Mouse (Mus musculus): ENCODE data around the gene Fam168a. TPM values are rescaled to one million over a fixed set of nuclear protein-coding genes. Genes with fewer than 3 reads are reported as not detected.
A peak's percentile ranks its signal among the peaks of the same experiment; 100 is the strongest.

Fam168a gene
- polyA plus RNA-seq, 1 experiment from 2014 or later: 54.1 TPM

DNA sequence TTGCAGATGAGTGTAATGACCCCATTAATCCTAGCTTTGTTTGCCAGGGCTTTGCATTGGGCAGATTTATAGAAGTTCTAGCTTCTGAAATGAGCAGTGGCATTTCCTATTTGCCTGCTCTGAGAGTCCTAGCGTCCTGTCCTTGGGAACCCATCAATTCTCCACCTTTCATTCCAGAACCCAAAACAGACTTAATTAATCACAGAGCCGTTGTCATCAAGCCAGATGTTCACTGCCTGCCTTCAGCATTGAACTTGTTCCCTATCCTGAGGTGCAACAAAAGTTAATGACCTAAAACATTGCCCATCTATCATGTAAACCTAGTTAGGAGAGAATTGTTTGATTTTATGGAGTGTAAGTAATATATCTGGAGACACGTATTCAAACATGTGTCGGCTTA lies 79.0 kb downstream of the Fam168a start:
- H3K4me2 ChIP-seq: no peak overlapping the region
- no peaks in the 10 kb centered on the region for H3K36me3 ChIP-seq
- no peaks in the 10 kb centered on the region for H3K9me3 ChIP-seq
- no peak overlapping the region for H3K9ac ChIP-seq (replicated peaks)
- peak overlapping the region; percentile 59; the same call in 1 of the 2 replicates for H3K27ac ChIP-seq
- no peak overlapping the region for H3K4me3 ChIP-seq (replicated peaks)
- 17% methylated on average over 4 of the region's 4 CpGs for WGBS
- H3K27me3 ChIP-seq: no peaks in the 10 kb centered on the region
- peaks cover 22% of the 10 kb centered on the region for H3K4me1 ChIP-seq (replicated peaks)
- ATAC-seq (ENCODE audit: insufficient number of reproducible peaks, insufficient read depth, low FRiP score, low TSS enrichment, low read depth): no peak

- no peaks in the 10 kb centered on the region for H3K36me3 ChIP-seq
- WGBS: 35% methylated on average over 1 of the region's 1 CpGs
- H3K4me1 ChIP-seq (replicated peaks): peaks cover 22% of the 10 kb centered on the region
- no peak overlapping the region for H3K27ac ChIP-seq
- no peaks in the 10 kb centered on the region for H3K9me3 ChIP-seq
- H3K27me3 ChIP-seq: no peaks in the 10 kb centered on the region
- no peak overlapping the region for H3K9ac ChIP-seq (replicated peaks)
- no peak for ATAC-seq (ENCODE audit: insufficient number of reproducible peaks, insufficient read depth, low FRiP score, low TSS enrichment, low read depth)
- H3K4me3 ChIP-seq (replicated peaks): no peak overlapping the region
- H3K4me2 ChIP-seq: no peak overlapping the region
Measured at GRCm38 (mm10) chr7:100786078-100786477, 79.6 kb downstream of the Fam168a start.

- Histone ChIP-seq H3K27me3 (no peaks in the 10 kb centered on the region), H3K36me3 (no peaks in the 10 kb centered on the region), H3K9me3 (no peaks in the 10 kb centered on the region), H3K4me1 (replicated peaks) (peaks cover 22% of the 10 kb centered on the region), H3K4me3 (replicated peaks) (no peak overlapping the region), H3K27ac (no peak overlapping the region), H3K4me2 (no peak overlapping the region), H3K9ac (replicated peaks) (no peak overlapping the region)
- 58% methylated on average over 1 of the region's 1 CpGs for WGBS
- no peak for ATAC-seq (ENCODE audit: insufficient number of reproducible peaks, insufficient read depth, low FRiP score, low TSS enrichment, low read depth)
Measured at GRCm38 (mm10) chr7:100788291-100788690, 81.9 kb downstream of the Fam168a start.

- Histone ChIP-seq H3K36me3 (no peaks in the 10 kb centered on the region), H3K27ac (no peak overlapping the region), H3K4me3 (replicated peaks) (no peak overlapping the region), H3K4me2 (no peak overlapping the region), H3K9ac (replicated peaks) (no peak overlapping the region), H3K9me3 (no peaks in the 10 kb centered on the region), H3K27me3 (no peaks in the 10 kb centered on the region), H3K4me1 (replicated peaks) (no peaks in the 10 kb centered on the region)
- ATAC-seq (ENCODE audit: insufficient number of reproducible peaks, insufficient read depth, low FRiP score, low TSS enrichment, low read depth): no peak
- WGBS: 67% methylated on average over 3 of the region's 3 CpGs
Measured at GRCm38 (mm10) chr7:100798810-100799209, 92.4 kb downstream of the Fam168a start.

DNA sequence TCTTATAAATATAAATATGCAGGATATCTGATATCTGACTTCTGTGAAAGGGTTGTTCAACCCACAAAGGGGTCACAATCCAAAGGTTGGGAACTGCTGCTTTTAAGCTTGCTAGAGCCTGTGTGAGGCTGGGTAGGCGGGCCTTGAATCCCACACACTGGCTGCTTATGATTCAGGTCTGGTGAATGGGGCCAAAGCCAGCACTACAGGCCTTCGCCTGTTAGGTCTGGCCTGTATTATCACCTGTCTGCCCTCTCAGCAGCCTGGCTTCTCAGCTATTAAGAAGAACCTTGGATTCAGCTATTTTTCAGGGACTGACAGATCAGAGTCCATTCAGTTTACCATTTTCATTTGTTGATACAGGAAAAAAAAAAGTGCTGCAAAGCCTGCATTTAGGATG lies 99.0 kb downstream of the Fam168a start:
- no peak for ATAC-seq (ENCODE audit: insufficient number of reproducible peaks, insufficient read depth, low FRiP score, low TSS enrichment, low read depth)
- 0 out of 2 replicates have a peak, but pooled peaks cover 7% of the 10 kb centered on the region for H3K36me3 ChIP-seq
- peak overlapping the region; percentile 42; the same call in 1 of the 2 replicates for H3K27ac ChIP-seq
- peaks cover 12% of the 10 kb centered on the region for H3K4me1 ChIP-seq (replicated peaks)
- no peaks in the 10 kb centered on the region for H3K9me3 ChIP-seq
- H3K27me3 ChIP-seq: no peaks in the 10 kb centered on the region
- WGBS: 70% methylated on average over 2 of the region's 2 CpGs
- H3K4me2 ChIP-seq: no peak overlapping the region
- no peak overlapping the region for H3K9ac ChIP-seq (replicated peaks)
- no peak overlapping the region for H3K4me3 ChIP-seq (replicated peaks)

GRCm38 (mm10) chr7:100811912-100812311 lies 105.5 kb downstream of the Fam168a start:
- 89% methylated on average over 5 of the region's 5 CpGs for WGBS
- no peaks in the 10 kb centered on the region for H3K9me3 ChIP-seq
- ATAC-seq (ENCODE audit: insufficient number of reproducible peaks, insufficient read depth, low FRiP score, low TSS enrichment, low read depth): no peak

DNA sequence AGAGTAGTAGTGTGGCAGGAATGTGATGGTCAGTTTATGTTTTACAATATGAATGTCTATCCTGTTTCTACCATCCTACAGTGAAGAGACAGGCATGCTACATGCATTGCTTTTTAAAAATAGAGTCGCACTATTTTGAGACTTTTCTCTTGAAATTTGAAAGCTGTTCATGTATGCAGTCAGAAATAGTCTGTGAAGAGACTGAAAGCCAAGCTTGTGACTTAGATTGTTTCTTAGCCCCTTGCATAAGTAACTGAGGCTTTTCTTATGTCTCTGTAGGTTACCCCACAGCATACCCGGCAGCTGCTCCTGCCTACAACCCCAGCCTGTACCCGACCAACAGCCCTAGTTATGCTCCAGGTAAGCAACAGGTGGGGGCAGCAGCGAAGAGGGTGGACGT lies 106.2 kb downstream of the Fam168a start:
- no peak overlapping the region for H3K4me2 ChIP-seq
- no peak overlapping the region for H3K4me3 ChIP-seq (replicated peaks)
- H3K4me1 ChIP-seq (replicated peaks): no peaks in the 10 kb centered on the region; the same call in 1 of the 2 replicates
- no peak for ATAC-seq (ENCODE audit: insufficient number of reproducible peaks, insufficient read depth, low FRiP score, low TSS enrichment, low read depth)
- H3K27ac ChIP-seq: no peak overlapping the region
- 83% methylated on average over 5 of the region's 5 CpGs for WGBS
- no peaks in the 10 kb centered on the region for H3K27me3 ChIP-seq
- H3K9ac ChIP-seq (replicated peaks): no peak overlapping the region
- H3K36me3 ChIP-seq: peaks cover 7% of the 10 kb centered on the region; the same call in 1 of the 2 replicates
- no peaks in the 10 kb centered on the region for H3K9me3 ChIP-seq

More at GRCm38 (mm10) chr7:100811912-100812311, 105.5 kb downstream of the Fam168a start:
- H3K4me2 ChIP-seq: no peak overlapping the region
- no peak overlapping the region for H3K4me3 ChIP-seq (replicated peaks)
- no peaks in the 10 kb centered on the region; the same call in 1 of the 2 replicates for H3K4me1 ChIP-seq (replicated peaks)
- H3K9ac ChIP-seq (replicated peaks): no peak overlapping the region
- H3K27ac ChIP-seq: no peak overlapping the region
- H3K27me3 ChIP-seq: no peaks in the 10 kb centered on the region
- peaks cover 7% of the 10 kb centered on the region; the same call in 1 of the 2 replicates for H3K36me3 ChIP-seq

DNA sequence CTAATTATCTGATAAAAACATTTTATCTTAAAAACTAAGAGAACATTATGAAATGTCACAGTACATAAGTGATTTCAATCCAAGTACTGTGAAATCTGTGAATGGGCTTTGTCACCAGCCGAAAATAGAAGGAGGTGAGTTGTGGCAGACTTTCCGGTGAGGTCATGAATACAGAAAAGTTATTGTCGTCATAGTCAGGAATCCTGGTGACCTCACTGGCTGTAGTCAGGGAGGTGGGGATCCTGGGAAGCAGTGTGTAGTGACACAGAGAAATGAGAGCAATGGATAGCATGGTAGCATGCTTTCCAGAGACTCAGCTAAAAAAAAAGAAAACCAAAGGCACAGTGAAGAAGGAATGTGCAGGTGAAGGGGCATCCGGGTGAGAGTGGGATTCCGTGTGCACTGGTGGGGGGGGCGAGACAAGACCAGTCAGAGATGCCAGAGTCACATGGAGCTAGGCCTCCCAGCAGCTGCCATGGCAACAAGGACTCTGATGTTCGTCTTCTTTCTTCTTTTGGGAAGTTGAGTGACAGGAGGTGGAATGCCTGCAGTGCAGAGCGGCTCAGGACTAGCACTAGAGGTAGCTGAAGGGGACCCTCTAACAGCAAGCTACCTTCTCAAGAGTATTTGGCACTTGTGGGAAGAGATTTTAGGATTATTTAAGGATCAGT lies 109.6 kb downstream of the Fam168a start:
- ATAC-seq (ENCODE audit: insufficient number of reproducible peaks, insufficient read depth, low FRiP score, low TSS enrichment, low read depth): no peak
- no peaks in the 10 kb centered on the region; the same call in 1 of the 2 replicates for H3K4me1 ChIP-seq (replicated peaks)
- no peak overlapping the region for H3K4me3 ChIP-seq (replicated peaks)
- H3K27me3 ChIP-seq: no peaks in the 10 kb centered on the region
- no peaks in the 10 kb centered on the region for H3K9me3 ChIP-seq
- H3K4me2 ChIP-seq: no peak overlapping the region
- H3K27ac ChIP-seq: no peak overlapping the region
- 77% methylated on average over 8 of the region's 8 CpGs for WGBS
- H3K36me3 ChIP-seq: no peaks in the 10 kb centered on the region; the same call in 1 of the 2 replicates
- no peak overlapping the region for H3K9ac ChIP-seq (replicated peaks)

- no peak overlapping the region for H3K4me2 ChIP-seq
- no peaks in the 10 kb centered on the region for H3K9me3 ChIP-seq
- no peak overlapping the region for H3K4me3 ChIP-seq (replicated peaks)
- no peaks in the 10 kb centered on the region; the same call in 1 of the 2 replicates for H3K4me1 ChIP-seq (replicated peaks)
- 74% methylated on average over 6 of the region's 6 CpGs for WGBS
- H3K27ac ChIP-seq: no peak overlapping the region
- ATAC-seq (ENCODE audit: insufficient number of reproducible peaks, insufficient read depth, low FRiP score, low TSS enrichment, low read depth): no peak
- H3K36me3 ChIP-seq: no peaks in the 10 kb centered on the region; the same call in 1 of the 2 replicates
- no peaks in the 10 kb centered on the region for H3K27me3 ChIP-seq
- no peak overlapping the region for H3K9ac ChIP-seq (replicated peaks)
Measured at GRCm38 (mm10) chr7:100816759-100817441, 110.5 kb downstream of the Fam168a start.

GRCm38 (mm10) chr7:100817442-100817760 lies 111.0 kb downstream of the Fam168a start:
- no peak overlapping the region for H3K27ac ChIP-seq
- ATAC-seq (ENCODE audit: insufficient number of reproducible peaks, insufficient read depth, low FRiP score, low TSS enrichment, low read depth): no peak

GRCm38 (mm10) chr7:100818401-100819064 lies 112.1 kb downstream of the Fam168a start:
- no peaks in the 10 kb centered on the region; the same call in 1 of the 2 replicates for H3K36me3 ChIP-seq
- H3K4me1 ChIP-seq (replicated peaks): no peaks in the 10 kb centered on the region; the same call in 1 of the 2 replicates
- H3K4me3 ChIP-seq (replicated peaks): no peak overlapping the region
- no peaks in the 10 kb centered on the region for H3K27me3 ChIP-seq
- no peak for ATAC-seq (ENCODE audit: insufficient number of reproducible peaks, insufficient read depth, low FRiP score, low TSS enrichment, low read depth)
- no peak overlapping the region for H3K4me2 ChIP-seq
- H3K27ac ChIP-seq: no peak overlapping the region
- 94% methylated on average over 4 of the region's 4 CpGs for WGBS
- H3K9me3 ChIP-seq: no peaks in the 10 kb centered on the region
- no peak overlapping the region for H3K9ac ChIP-seq (replicated peaks)

More at GRCm38 (mm10) chr7:100817442-100817760, 111.0 kb downstream of the Fam168a start:
- H3K4me1 ChIP-seq (replicated peaks): no peaks in the 10 kb centered on the region; the same call in 1 of the 2 replicates
- H3K36me3 ChIP-seq: no peaks in the 10 kb centered on the region; the same call in 1 of the 2 replicates
- no peak overlapping the region for H3K4me2 ChIP-seq
- H3K4me3 ChIP-seq (replicated peaks): no peak overlapping the region
- 88% methylated on average over 2 of the region's 2 CpGs for WGBS
- H3K27me3 ChIP-seq: no peaks in the 10 kb centered on the region
- H3K9ac ChIP-seq (replicated peaks): no peak overlapping the region
- no peaks in the 10 kb centered on the region for H3K9me3 ChIP-seq

Data from limb, embryonic 12.5 days (tissue).